Mouse (Mus musculus) layer of hippocampus, postnatal 14 days (tissue): ENCODE data around the gene Gm15114. TPM values are rescaled to one million over a fixed set of nuclear protein-coding genes. Genes with fewer than 3 reads are reported as not detected.
"Not testable (repeated sequence)": the region's sequence is repeated elsewhere in the genome, so short reads cannot be mapped to it uniquely, and the experiment has no call there.

Experiments
- DNase-seq, 2 experiments: peaks; one replicate each; pipeline ENCODE4 v3.0.0; 2021 to 2022; ENCODE audit warnings: low spot score in 2 of 2, mixed read lengths in 1 of 2
- long read RNA-seq, 2 experiments: library from polyadenylated mRNA; stranded (forward); transcript quantifications; one replicate each; pipeline ENCODE4 v2.0.0; 2021
- total RNA-seq, 2 experiments: library from RNA; stranded (reverse); gene quantifications; 2 replicates each; pipeline ENCODE4 v1.2.3; 2021

The Gm15114 gene
- total RNA-seq, result not detected
- long read RNA-seq, experiment 1, result 0 reads
- long read RNA-seq, experiment 2, result 0 reads

DNA sequence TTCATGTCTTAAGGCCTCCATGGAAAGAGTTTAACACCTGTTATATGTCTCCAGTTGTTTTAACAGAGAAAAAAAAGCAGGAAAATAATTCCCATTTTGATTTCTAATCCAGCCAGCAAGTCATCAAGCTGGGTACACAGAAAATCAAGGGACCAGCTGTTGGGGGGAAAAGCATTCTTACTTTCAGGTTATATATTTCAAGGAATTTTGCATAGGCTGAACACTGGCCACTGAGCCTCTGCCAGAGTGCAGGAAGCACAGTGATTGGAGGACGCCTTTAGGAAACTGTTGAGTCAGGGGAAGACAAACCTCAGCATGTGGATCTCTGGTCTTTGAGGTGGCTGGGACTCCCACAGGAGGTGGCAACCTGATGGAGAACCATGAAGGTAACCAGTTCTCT is at the start of gene Gm15114:
Gene Gm15114, plus strand, starts transcription at position 301 of the 400 bp plus-strand sequence.
- not testable (repeated sequence) for DNase-seq

Other genes starting within 250 kb of the Gm15114 start
- gene Gm8334, start 126.2 kb downstream of the Gm15114 start, total RNA-seq, result not detected
- not detected for gene Gm15127, start 174.6 kb downstream of the Gm15114 start, total RNA-seq